Mouse (Mus musculus): ENCODE measurements around the gene Lmbr1l. TPM values are rescaled to one million over a fixed set of nuclear protein-coding genes. Genes with fewer than 3 reads are reported as not detected.
"Not testable (repeated sequence)": the region's sequence is repeated elsewhere in the genome, so short reads cannot be mapped to it uniquely, and the experiment has no call there.

The Lmbr1l gene
- total RNA-seq, 2 experiments from 2014 or later, result 17.8 to 19.1 TPM

- TF ChIP-seq CTCF (IDR thresholded peaks at IDR 0.05), result no peak
- Histone ChIP-seq H3K27ac (peak overlapping the region; percentile 100), H3K4me3 (peak overlapping the region; percentile 86)
- intact Hi-C loops (cut with DNase I), result loop anchor here (2.0 kb wide), 1 partner anchor 33 kb away; no protein-coding TSS in a partner anchor
- DNase-seq (ENCODE audit: extremely low spot score in 1 of 2, low spot score in 2 of 2), result no peak
These were observed 34.0 kb upstream of the Lmbr1l start for GRCm38 (mm10) chr15:98952063-98952455.

DNA sequence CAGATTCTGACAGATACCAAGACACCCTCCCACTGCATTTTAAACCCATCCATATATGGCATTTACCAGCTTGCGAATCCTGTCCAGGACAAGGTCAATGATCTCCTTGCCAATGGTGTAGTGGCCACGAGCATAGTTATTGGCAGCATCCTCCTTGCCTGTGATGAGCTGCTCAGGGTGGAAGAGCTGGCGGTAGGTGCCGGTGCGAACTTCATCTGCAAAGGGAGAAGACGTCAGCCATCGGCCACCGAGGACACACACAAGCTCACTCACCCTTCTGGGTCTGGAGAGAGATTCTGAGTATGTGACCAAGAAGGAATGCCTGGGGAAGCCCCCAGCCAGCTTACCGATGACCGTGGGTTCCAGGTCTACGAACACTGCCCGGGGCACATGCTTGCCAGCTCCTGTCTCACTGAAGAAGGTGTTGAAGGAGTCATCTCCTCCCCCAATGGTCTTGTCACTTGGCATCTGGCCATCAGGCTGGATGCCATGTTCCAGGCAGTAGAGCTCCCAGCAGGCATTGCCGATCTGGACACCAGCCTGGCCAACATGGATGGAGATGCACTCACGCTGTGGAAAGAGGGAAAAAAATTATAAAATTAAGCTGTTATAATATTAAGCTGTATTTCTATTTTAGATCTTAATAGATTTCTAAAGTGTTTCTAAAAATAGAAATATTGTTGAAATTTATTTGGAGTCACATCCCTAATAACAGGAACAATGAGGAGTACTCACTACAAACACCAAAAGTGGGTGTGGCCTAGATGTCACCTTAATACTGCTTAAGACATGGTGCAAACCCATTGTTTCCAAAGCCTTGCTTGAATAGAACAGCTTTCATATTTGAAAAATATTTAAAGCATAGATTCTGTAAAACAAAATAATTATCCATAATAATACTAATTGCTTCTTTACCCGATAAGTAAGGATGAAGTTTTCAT is 33.4 kb upstream of the Lmbr1l start:
- peak overlapping the region; percentile 86 for H3K4me3 ChIP-seq
- peak overlapping the region; percentile 100 for H3K27ac ChIP-seq
- intact Hi-C loops (cut with DNase I), result loop anchor here (2.0 kb wide), 1 partner anchor 33 kb away; no protein-coding TSS in a partner anchor
- not testable (repeated sequence) for DNase-seq (ENCODE audit: extremely low spot score in 1 of 2, low spot score in 2 of 2)

DNA sequence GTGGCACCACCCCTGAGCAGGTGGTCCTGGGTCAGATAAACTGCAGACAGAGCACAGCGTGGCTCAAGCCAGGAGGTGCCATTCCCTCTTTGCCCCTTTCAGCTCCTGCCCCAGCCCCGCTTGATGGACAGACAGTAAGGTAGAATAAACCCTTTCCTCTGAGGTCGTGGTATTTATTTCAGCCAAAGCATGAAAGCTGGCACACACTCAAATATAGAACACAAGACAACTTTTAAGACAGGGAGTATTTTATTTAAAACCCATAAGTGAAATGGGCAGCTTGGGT is 31.5 kb upstream of the Lmbr1l start:
- Histone ChIP-seq H3K4me3 (no peak overlapping the region), H3K27ac (no peak overlapping the region)
- no peak for TF ChIP-seq CTCF (IDR thresholded peaks at IDR 0.05)
- intact Hi-C loops (cut with DNase I), result no loop called here
- DNase-seq (ENCODE audit: extremely low spot score in 1 of 2, low spot score in 2 of 2), result no peak

GRCm38 (mm10) chr15:98948857-98949606 is 31.0 kb upstream of the Lmbr1l start:
- intact Hi-C loops (cut with DNase I), result no loop called here
- DNase-seq (ENCODE audit: extremely low spot score in 1 of 2, low spot score in 2 of 2), result no peak
- Histone ChIP-seq H3K27ac (no peak overlapping the region), H3K4me3 (no peak overlapping the region)
- no peak for TF ChIP-seq CTCF (IDR thresholded peaks at IDR 0.05)

DNA sequence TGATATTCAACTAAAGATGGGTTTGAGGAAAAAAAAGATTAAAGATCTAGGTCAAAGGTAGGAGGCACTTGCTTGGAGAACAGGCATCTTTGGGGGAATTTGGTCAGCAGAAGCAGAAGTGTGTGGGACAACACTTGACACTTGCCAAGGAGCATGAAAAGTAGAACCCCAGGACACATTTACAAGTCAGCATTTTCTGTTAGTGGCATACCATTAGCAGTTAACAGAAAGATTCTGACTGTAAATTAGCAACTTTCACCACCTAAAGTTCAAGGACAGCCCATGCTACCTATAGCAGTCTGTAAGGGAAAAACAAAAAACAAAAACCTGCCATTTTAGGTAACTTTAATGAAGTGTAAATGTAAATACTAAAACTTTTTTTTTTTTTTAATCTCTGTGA is 30.4 kb upstream of the Lmbr1l start:
- no peak for DNase-seq (ENCODE audit: extremely low spot score in 1 of 2, low spot score in 2 of 2)
- intact Hi-C loops (cut with DNase I), result no loop called here
- TF ChIP-seq CTCF (IDR thresholded peaks at IDR 0.05), result no peak
- Histone ChIP-seq H3K27ac (no peak overlapping the region), H3K4me3 (no peak overlapping the region)

GRCm38 (mm10) chr15:98947884-98948283 is 29.9 kb upstream of the Lmbr1l start:
- Histone ChIP-seq H3K4me3 (no peak overlapping the region), H3K27ac (no peak overlapping the region)
- intact Hi-C loops (cut with DNase I), result no loop called here
- no peak for TF ChIP-seq CTCF (IDR thresholded peaks at IDR 0.05)
- no peak for DNase-seq (ENCODE audit: extremely low spot score in 1 of 2, low spot score in 2 of 2)

DNA sequence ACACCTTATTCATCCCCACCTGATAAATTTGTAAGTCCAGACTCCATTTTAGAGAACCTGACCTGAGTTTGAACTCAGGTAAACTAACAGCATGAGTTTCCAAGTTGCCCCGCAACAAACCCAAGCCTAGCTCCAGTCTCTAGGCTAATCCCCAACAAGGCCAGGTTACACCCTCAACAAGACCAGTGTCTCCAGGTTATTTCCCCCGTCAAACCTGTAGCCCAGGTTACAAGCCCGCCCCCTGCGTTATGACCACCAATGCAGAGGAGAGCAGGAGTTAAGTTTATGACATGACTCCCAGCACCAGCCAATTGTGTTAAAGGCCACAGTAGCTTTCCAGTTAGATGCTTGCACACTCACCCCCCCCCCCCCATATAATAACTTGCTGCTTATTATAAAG is 25.1 kb upstream of the Lmbr1l start:
- Histone ChIP-seq H3K4me3 (no peak overlapping the region), H3K27ac (no peak overlapping the region)
- intact Hi-C loops (cut with DNase I), result no loop called here
- DNase-seq (ENCODE audit: extremely low spot score in 1 of 2, low spot score in 2 of 2), result no peak
- no peak for TF ChIP-seq CTCF (IDR thresholded peaks at IDR 0.05)

DNA sequence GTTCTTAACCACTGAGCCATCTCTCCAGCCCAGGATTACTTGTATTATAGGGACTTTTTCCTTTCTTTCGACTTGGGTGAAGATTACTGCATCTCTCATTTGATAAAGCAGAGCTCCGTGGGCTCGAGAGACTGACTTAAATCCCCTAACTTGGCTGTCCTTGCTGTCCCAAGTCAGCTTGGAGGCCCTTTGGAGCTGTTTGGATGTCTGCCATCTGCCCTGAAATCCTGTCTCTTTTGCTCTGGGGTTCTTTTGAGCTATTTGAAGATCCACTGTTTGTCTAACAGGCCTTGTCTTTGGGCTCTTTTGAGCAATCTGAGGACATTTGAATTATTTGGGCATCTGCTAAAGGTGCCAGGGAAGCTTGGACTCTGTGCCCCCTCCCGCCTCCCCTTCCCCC is 24.1 kb upstream of the Lmbr1l start:
- TF ChIP-seq CTCF (IDR thresholded peaks at IDR 0.05), result no peak
- intact Hi-C loops (cut with DNase I), result no loop called here
- DNase-seq (ENCODE audit: extremely low spot score in 1 of 2, low spot score in 2 of 2), result no peak
- Histone ChIP-seq H3K27ac (no peak overlapping the region), H3K4me3 (no peak overlapping the region)

GRCm38 (mm10) chr15:98941539-98941938 is 23.5 kb upstream of the Lmbr1l start:
- TF ChIP-seq CTCF (IDR thresholded peaks at IDR 0.05), result no peak
- no peak overlapping the region for H3K4me3 ChIP-seq
- intact Hi-C loops (cut with DNase I), result no loop called here
- DNase-seq (ENCODE audit: extremely low spot score in 1 of 2, low spot score in 2 of 2), result no peak
- no peak overlapping the region for H3K27ac ChIP-seq

DNA sequence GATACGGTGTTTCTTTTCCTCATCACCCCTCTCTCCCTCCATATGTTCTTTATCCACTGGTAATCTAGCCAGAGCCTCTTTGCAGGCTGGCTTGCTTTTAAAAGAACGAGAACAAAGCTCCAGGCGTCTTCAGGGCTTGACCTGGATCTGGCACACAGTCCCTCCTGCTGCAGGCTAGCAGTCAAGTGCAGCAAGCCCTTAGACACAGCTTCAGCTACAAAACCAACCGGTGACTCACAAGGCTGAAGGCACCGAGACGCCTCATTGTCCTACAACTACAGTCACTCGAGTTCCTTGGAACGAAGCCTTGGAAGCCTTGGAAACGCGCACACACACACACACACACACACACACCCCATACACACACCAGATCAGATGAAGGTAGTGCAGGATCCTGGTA is 22.8 kb upstream of the Lmbr1l start:
- DNase-seq (ENCODE audit: extremely low spot score in 1 of 2, low spot score in 2 of 2), result no peak
- intact Hi-C loops (cut with DNase I), result no loop called here
- TF ChIP-seq CTCF (IDR thresholded peaks at IDR 0.05), result no peak
- no peak overlapping the region for H3K4me3 ChIP-seq
- no peak overlapping the region for H3K27ac ChIP-seq

- peak within 1 kb of the TSS; percentile 98 for H3K27ac ChIP-seq
- H3K4me3 ChIP-seq, result peak within 1 kb of the TSS; percentile 86
- peak; percentile 9; the same call in 1 of the 2 replicates for TF ChIP-seq CTCF (IDR thresholded peaks at IDR 0.05)
- intact Hi-C loops (cut with DNase I), result loop anchor here (1.0 kb wide), 2 partner anchors 19 to 59 kb away; partner anchors contain the start of genes Gm49450 and Tuba1a
- peak; percentile 91 for DNase-seq (ENCODE audit: extremely low spot score in 1 of 2, low spot score in 2 of 2)
These were observed 16.3 kb upstream of the Lmbr1l start, which contains the start of gene Tuba1b for GRCm38 (mm10) chr15:98934217-98934839. Tuba1b (minus strand) TSS chr15:98934565.

GRCm38 (mm10) chr15:98933833-98934216 is 15.8 kb upstream of the Lmbr1l start:
- TF ChIP-seq CTCF (IDR thresholded peaks at IDR 0.05), result no peak
- H3K27ac ChIP-seq, result peak overlapping the region; percentile 98
- peak overlapping the region; percentile 86 for H3K4me3 ChIP-seq
- DNase-seq (ENCODE audit: extremely low spot score in 1 of 2, low spot score in 2 of 2), result peak; percentile 95 to 97
- intact Hi-C loops (cut with DNase I), result loop anchor here (1.0 kb wide), 2 partner anchors 19 to 59 kb away; partner anchors contain the start of genes Gm49450 and Tuba1a

DNA sequence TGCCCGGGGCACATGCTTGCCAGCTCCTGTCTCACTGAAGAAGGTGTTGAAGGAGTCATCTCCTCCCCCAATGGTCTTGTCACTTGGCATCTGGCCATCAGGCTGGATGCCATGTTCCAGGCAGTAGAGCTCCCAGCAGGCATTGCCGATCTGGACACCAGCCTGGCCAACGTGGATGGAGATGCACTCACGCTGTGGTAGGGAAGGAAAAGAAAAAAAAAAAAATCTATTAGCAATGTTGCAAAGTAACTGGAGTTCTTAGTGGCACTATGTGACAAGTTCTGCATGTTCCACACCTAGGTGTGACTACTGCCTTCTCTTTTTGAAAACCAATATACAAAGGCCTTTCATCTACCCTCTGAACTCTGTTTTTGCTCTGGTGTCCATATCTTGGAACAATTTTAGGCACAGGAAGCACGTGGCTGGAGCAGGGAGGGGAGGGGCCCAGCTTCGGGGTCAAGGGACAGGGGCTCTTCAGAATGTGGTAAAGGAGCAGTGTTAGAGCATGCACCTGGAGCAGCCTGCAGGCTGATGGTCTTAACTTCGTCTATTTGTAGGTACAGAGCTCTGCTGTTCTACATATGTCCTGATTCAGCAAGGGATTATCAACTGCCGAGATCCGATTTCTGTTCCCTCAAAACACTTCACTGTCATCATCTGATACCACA is 15.1 kb upstream of the Lmbr1l start:
- intact Hi-C loops (cut with DNase I); DNase-seq (ENCODE audit: extremely low spot score in 1 of 2, low spot score in 2 of 2): not testable (repeated sequence)
- peak overlapping the region; percentile 86 for H3K4me3 ChIP-seq
- H3K27ac ChIP-seq, result peak overlapping the region; percentile 98

Data from left cerebral cortex, adult 2 months (tissue).